7 mouse cellular contexts compared by ENCODE assay signal in the genomic region with DNA sequence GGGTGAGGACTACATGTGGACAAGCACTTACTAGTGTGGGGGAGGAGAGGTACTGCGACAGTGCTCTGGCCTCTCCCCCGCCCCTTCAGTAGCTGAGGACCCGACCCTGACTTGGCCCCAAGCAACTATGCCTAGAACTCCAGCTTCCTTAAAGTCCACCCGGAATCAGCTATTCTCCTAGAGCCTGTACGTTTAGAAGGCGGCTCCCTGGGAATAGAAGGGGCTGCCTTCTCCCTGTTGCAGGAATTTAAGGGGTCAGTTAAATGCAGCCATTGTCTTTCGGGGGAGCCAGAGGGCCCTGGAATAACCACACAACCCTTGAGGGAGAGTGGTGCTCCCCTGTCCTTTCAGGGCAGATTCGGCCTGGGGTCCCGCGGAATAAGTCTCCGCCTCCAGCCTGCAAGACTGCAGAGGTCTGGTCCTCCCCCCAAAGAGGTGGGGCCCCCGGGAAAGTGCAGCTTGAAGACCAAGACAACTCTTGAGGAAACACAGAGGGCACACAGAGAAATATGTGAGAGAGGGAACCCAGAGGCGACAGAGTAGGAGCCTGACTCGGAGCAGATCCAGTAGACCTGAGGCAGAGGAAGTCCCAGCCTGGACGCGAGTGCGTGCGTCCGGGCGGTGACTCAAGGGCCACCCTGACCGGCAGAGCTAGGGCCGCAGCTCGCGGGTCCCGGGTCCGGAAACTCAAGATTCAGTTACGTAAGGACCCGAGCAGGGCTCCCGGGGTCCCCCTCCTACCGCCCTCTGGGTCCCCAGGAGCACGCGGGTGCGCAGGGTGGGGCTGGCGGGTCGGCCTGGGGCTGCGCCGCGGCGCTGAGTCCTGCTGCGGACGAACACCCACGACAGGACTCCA. TPM values are rescaled to one million over a fixed set of nuclear protein-coding genes. Genes with fewer than 3 reads are reported as not detected.
DNase-seq lines count a peak whose midpoint lies in the region; ATAC-seq and TF ChIP-seq lines count a peak whose summit lies in the region.

Gene Gm10300 (plus strand): TSS at position 621 of the 856 bp plus-strand sequence.

- no peak for TF ChIP-seq CTCF in MEL (IDR thresholded peaks at IDR 0.05 in 2 of 3, conservative IDR thresholded peaks at IDR 0.05 in 1 of 3; ENCODE audit: control insufficient read depth in 1 of 3, insufficient read depth in 1 of 3, low read depth in 2 of 3, low read length in 3 of 3, poor library complexity in 1 of 3, severe bottlenecking in 1 of 3)
- TF ChIP-seq CTCF in forebrain, postnatal 0 days (IDR thresholded peaks at IDR 0.05; ENCODE audit: low read depth): no peak
- no peak for TF ChIP-seq CTCF in stomach, postnatal 0 days (IDR thresholded peaks at IDR 0.05; ENCODE audit: low read depth)

- TF ChIP-seq EP300 in MEL (IDR thresholded peaks at IDR 0.05; ENCODE audit: low read depth in 1 of 2, low read length in 2 of 2): no peak
- TF ChIP-seq EP300 in stomach, postnatal 0 days (optimal IDR thresholded peaks at IDR 0.05): peak; percentile 32

- no peak for TF ChIP-seq RAD21 in MEL (IDR thresholded peaks at IDR 0.05; ENCODE audit: low read depth, low read length)

- H3K36me3 ChIP-seq in MEL (ENCODE audit: control insufficient read depth in 1 of 2, insufficient read depth in 2 of 2, low read length in 2 of 2): peaks cover 6 to 18% of the 10 kb centered on the region in 2 experiments
- no peaks in the 10 kb centered on the region for H3K36me3 ChIP-seq in forebrain, postnatal 0 days (ENCODE audit: insufficient read depth)
- H3K36me3 ChIP-seq in hindbrain, embryonic 11.5 days (ENCODE audit: control insufficient read depth, insufficient read depth, low read length): no peaks in the 10 kb centered on the region
- H3K36me3 ChIP-seq in limb, embryonic 13.5 days: no peaks in the 10 kb centered on the region
- H3K36me3 ChIP-seq in midbrain, embryonic 12.5 days: no peaks in the 10 kb centered on the region
- H3K36me3 ChIP-seq in stomach, postnatal 0 days (ENCODE audit: control insufficient read depth, insufficient read depth, low read length): no peaks in the 10 kb centered on the region

- no peak for ATAC-seq in forebrain, postnatal 0 days
- peak; percentile 59 for ATAC-seq in hindbrain, embryonic 11.5 days (ENCODE audit: low FRiP score)
- peak; percentile 24; the same call in 1 of the 2 replicates for ATAC-seq in limb, embryonic 13.5 days (ENCODE audit: low FRiP score, low read depth)
- peak; percentile 45; the same call in 1 of the 2 replicates for ATAC-seq in midbrain, embryonic 12.5 days (ENCODE audit: low FRiP score, low read depth)
- peak; percentile 11 for ATAC-seq in stomach, postnatal 0 days (ENCODE audit: low FRiP score, low TSS enrichment)

- H3K4me1 ChIP-seq in MEL (ENCODE audit: control insufficient read depth in 1 of 2, insufficient read depth in 2 of 2, low read length in 2 of 2): peaks cover 9 to 24% of the 10 kb centered on the region in 2 experiments
- no peaks in the 10 kb centered on the region for H3K4me1 ChIP-seq in forebrain, postnatal 0 days (ENCODE audit: insufficient read depth)
- H3K4me1 ChIP-seq in hindbrain, embryonic 11.5 days (replicated peaks; ENCODE audit: control insufficient read depth, insufficient read depth, low read length): peaks cover 4% of the 10 kb centered on the region; the same call in 1 of the 2 replicates
- peaks cover 22% of the 10 kb centered on the region for H3K4me1 ChIP-seq in limb, embryonic 13.5 days
- peaks cover 35% of the 10 kb centered on the region for H3K4me1 ChIP-seq in midbrain, embryonic 12.5 days
- no peaks in the 10 kb centered on the region for H3K4me1 ChIP-seq in stomach, postnatal 0 days (replicated peaks; ENCODE audit: control insufficient read depth, insufficient read depth)

- H3K9me3 ChIP-seq in MEL (replicated peaks; ENCODE audit: insufficient read depth, low read length): no peaks in the 10 kb centered on the region
- H3K9me3 ChIP-seq in forebrain, postnatal 0 days (ENCODE audit: low read length): no peaks in the 10 kb centered on the region
- no peaks in the 10 kb centered on the region for H3K9me3 ChIP-seq in hindbrain, embryonic 11.5 days (ENCODE audit: control insufficient read depth, low read length)
- H3K9me3 ChIP-seq in limb, embryonic 13.5 days: no peaks in the 10 kb centered on the region
- H3K9me3 ChIP-seq in midbrain, embryonic 12.5 days: no peaks in the 10 kb centered on the region
- no peaks in the 10 kb centered on the region for H3K9me3 ChIP-seq in stomach, postnatal 0 days (ENCODE audit: control insufficient read depth, low read length)

- H3K9ac ChIP-seq in MEL (ENCODE audit: control insufficient read depth, low read depth, low read length, poor library complexity, severe bottlenecking): peak within 1 kb of the TSS; percentile 91
- peak within 1 kb of the TSS; percentile 50 for H3K9ac ChIP-seq in forebrain, postnatal 0 days
- peak within 1 kb of the TSS; percentile 77 for H3K9ac ChIP-seq in hindbrain, embryonic 11.5 days (ENCODE audit: low read depth, low read length)
- peak within 1 kb of the TSS; percentile 77 for H3K9ac ChIP-seq in limb, embryonic 13.5 days
- H3K9ac ChIP-seq in midbrain, embryonic 12.5 days (replicated peaks): peak within 1 kb of the TSS; percentile 69
- peak within 1 kb of the TSS; percentile 90 for H3K9ac ChIP-seq in stomach, postnatal 0 days (ENCODE audit: low read length)

- peak within 1 kb of the TSS; percentile 100 for H3K27ac ChIP-seq in MEL (ENCODE audit: control insufficient read depth, low read depth, low read length)
- no peak within 1 kb of the TSS for H3K27ac ChIP-seq in forebrain, postnatal 0 days (ENCODE audit: low read depth, low read length)
- no peak within 1 kb of the TSS; the same call in 1 of the 2 replicates for H3K27ac ChIP-seq in hindbrain, embryonic 11.5 days (ENCODE audit: low read depth, low read length)
- H3K27ac ChIP-seq in limb, embryonic 13.5 days: no peak within 1 kb of the TSS; the same call in 1 of the 2 replicates
- H3K27ac ChIP-seq in midbrain, embryonic 12.5 days (replicated peaks): no peak within 1 kb of the TSS; the same call in 1 of the 2 replicates
- H3K27ac ChIP-seq in stomach, postnatal 0 days (replicated peaks): peak within 1 kb of the TSS; percentile 88

- H3K27me3 ChIP-seq in MEL (ENCODE audit: control insufficient read depth in 1 of 2, insufficient read depth in 2 of 2, low read length in 2 of 2): no peaks in the 10 kb centered on the region
- peaks cover 33% of the 10 kb centered on the region for H3K27me3 ChIP-seq in forebrain, postnatal 0 days (ENCODE audit: insufficient read depth, low read length)
- H3K27me3 ChIP-seq in hindbrain, embryonic 11.5 days (ENCODE audit: control insufficient read depth, insufficient read depth, low read length): peaks cover 3% of the 10 kb centered on the region; the same call in 1 of the 2 replicates
- peaks cover 5% of the 10 kb centered on the region; the same call in 1 of the 2 replicates for H3K27me3 ChIP-seq in limb, embryonic 13.5 days
- peaks cover 71% of the 10 kb centered on the region for H3K27me3 ChIP-seq in midbrain, embryonic 12.5 days
- no peaks in the 10 kb centered on the region for H3K27me3 ChIP-seq in stomach, postnatal 0 days (ENCODE audit: control insufficient read depth, insufficient read depth, low read length)

- WGBS in forebrain, postnatal 0 days: 2% methylated on average over 42 of the region's 42 CpGs
- WGBS in hindbrain, embryonic 11.5 days: under 1% methylated on average over 42 of the region's 42 CpGs
- under 1% methylated on average over 42 of the region's 42 CpGs for WGBS in limb, embryonic 13.5 days
- under 1% methylated on average over 42 of the region's 42 CpGs for WGBS in midbrain, embryonic 12.5 days
- under 1% methylated on average over 42 of the region's 42 CpGs for WGBS in stomach, postnatal 0 days

- peaks cover 40% of the 10 kb centered on the region for H3K79me2 ChIP-seq in MEL (ENCODE audit: control insufficient read depth, insufficient read depth, low read length, poor library complexity)

- no peak; a peak in 1 of 4 replicates for TF ChIP-seq POLR2A in MEL (IDR thresholded peaks at IDR 0.05; ENCODE audit: control insufficient read depth in 1 of 2, insufficient read depth in 1 of 2, low read depth in 1 of 2, low read length in 2 of 2, poor library complexity in 1 of 2)

- H3K4me3 ChIP-seq in MEL (ENCODE audit: control insufficient read depth in 1 of 2, insufficient read depth in 1 of 2, low read depth in 2 of 2, low read length in 2 of 2): peak within 1 kb of the TSS; percentile 83 to 94
- H3K4me3 ChIP-seq in forebrain, postnatal 0 days (ENCODE audit: low read depth, low read length): peak within 1 kb of the TSS; percentile 48
- peak within 1 kb of the TSS; percentile 80 for H3K4me3 ChIP-seq in hindbrain, embryonic 11.5 days (ENCODE audit: low read depth, low read length)
- peak within 1 kb of the TSS; percentile 76 for H3K4me3 ChIP-seq in limb, embryonic 13.5 days
- H3K4me3 ChIP-seq in midbrain, embryonic 12.5 days: peak within 1 kb of the TSS; percentile 72
- peak within 1 kb of the TSS; percentile 82 for H3K4me3 ChIP-seq in stomach, postnatal 0 days (ENCODE audit: low read depth, low read length)

- peak within 1 kb of the TSS; percentile 100 for H3K4me2 ChIP-seq in forebrain, postnatal 0 days (ENCODE audit: low read depth)
- H3K4me2 ChIP-seq in hindbrain, embryonic 11.5 days (replicated peaks; ENCODE audit: low read depth, low read length): peak within 1 kb of the TSS; percentile 99
- H3K4me2 ChIP-seq in limb, embryonic 13.5 days (replicated peaks): peak within 1 kb of the TSS; percentile 99
- peak within 1 kb of the TSS; percentile 99 for H3K4me2 ChIP-seq in midbrain, embryonic 12.5 days (replicated peaks)
- peak within 1 kb of the TSS; percentile 98 for H3K4me2 ChIP-seq in stomach, postnatal 0 days (replicated peaks; ENCODE audit: low read depth)

- DNase-seq in MEL (ENCODE audit: low read depth, low spot score): peak; percentile 82
- DNase-seq in brain, adult 2 months (ENCODE audit: low read depth, low spot score): peak; percentile 40
- DNase-seq in forebrain, postnatal 0 days: no peak
- DNase-seq in hindbrain, embryonic 11.5 days (ENCODE audit: low spot score): peak; percentile 59
- peak; percentile 63 for DNase-seq in stomach, postnatal 0 days (ENCODE audit: low spot score)

TF ChIP-seq in MEL, 35 proteins besides CTCF, POLR2A, EP300 and RAD21 (continues in another document):
- TF ChIP-seq MAX (IDR thresholded peaks at IDR 0.05; ENCODE audit: low read length): peak; percentile 13; the same call in 1 of the 2 replicates

RNA-seq across cellular contexts. Expression of gene Gm10300, which starts in this region (rescaled TPM):
- total RNA-seq in MEL (2012; rRNA removed): 0.29 and 0.46 TPM in 2 replicates
- polyA plus RNA-seq in MEL (2012; ENCODE audit: insufficient read depth in 1 of 2, insufficient read length in 2 of 2, low read depth in 1 of 2, low replicate concordance in 2 of 2, missing spikeins in 1 of 2): under 1 TPM in 1 of 2 experiments, not detected in 1; 0.18 TPM
- total RNA-seq in forebrain, postnatal 0 days (2014; rRNA removed): 0.14 TPM in 1 of 2 replicates, not detected in the other
- not detected in 2 replicates for polyA plus RNA-seq in forebrain, postnatal 0 days (2015; fragmentation: Nextera tagmentation; extraction: Ambion mirVana)
- polyA plus RNA-seq in hindbrain, embryonic 11.5 days (2014; fragmentation: Nextera tagmentation; extraction: Ambion mirVana): 0.06 and 0.08 TPM in 2 replicates
- 0.08 TPM in 1 of 2 replicates, not detected in the other for polyA plus RNA-seq in limb, embryonic 13.5 days (2015; fragmentation: Nextera tagmentation; extraction: Ambion mirVana)
- polyA plus RNA-seq in midbrain, embryonic 12.5 days (2016; fragmentation: Nextera tagmentation; extraction: Ambion mirVana): 0.15 TPM in 1 of 2 replicates, not detected in the other
- 0.12 TPM in 1 of 2 replicates, not detected in the other for polyA plus RNA-seq in stomach, postnatal 0 days (2015; fragmentation: Nextera tagmentation; extraction: Ambion mirVana)

Comparison
In these comparisons a context has a peak if more than half of its experiments do, and no peak if none do; other contexts are left out.
1. Peak in DNase-seq, H3K4me3 ChIP-seq, H3K27ac ChIP-seq and H3K9ac ChIP-seq in MEL; RNA of the gene not detected or under 1 TPM.
2. Peak in DNase-seq, ATAC-seq, H3K4me3 ChIP-seq, H3K9ac ChIP-seq and H3K4me2 ChIP-seq in hindbrain, embryonic 11.5 days; RNA of the gene not detected or under 1 TPM.
3. Peak in ATAC-seq, H3K4me3 ChIP-seq, H3K9ac ChIP-seq and H3K4me2 ChIP-seq in limb, embryonic 13.5 days; RNA of the gene not detected or under 1 TPM.
4. Peak in ATAC-seq, H3K4me3 ChIP-seq, H3K9ac ChIP-seq and H3K4me2 ChIP-seq in midbrain, embryonic 12.5 days; RNA of the gene not detected or under 1 TPM.
5. Peak in DNase-seq, ATAC-seq, H3K4me3 ChIP-seq, H3K27ac ChIP-seq, H3K9ac ChIP-seq and H3K4me2 ChIP-seq in stomach, postnatal 0 days; RNA of the gene not detected or under 1 TPM.